Mouse (Mus musculus): ENCODE data around the gene Plin5. TPM values are rescaled to one million over a fixed set of nuclear protein-coding genes. Genes with fewer than 3 reads are reported as not detected.

The Plin5 gene
- total and polyA plus RNA-seq, 2 experiments from 2014 or later = 4.3 to 4.8 TPM

GRCm38 (mm10) chr17:56074827-56075208, 42.6 kb downstream of the Plin5 start, which contains the start of gene Ubxn6:
TSS of gene Ubxn6 (minus strand) at chr17:56075028.
- DNase-seq (ENCODE audit: low spot score) (peak; percentile 98), ATAC-seq (ENCODE audit: low FRiP score) (peak; percentile 68)
- H3K9me3 ChIP-seq (ENCODE audit: low read length) = no peaks in the 10 kb centered on the region
- peak; percentile 71 for TF ChIP-seq CTCF (IDR thresholded peaks at IDR 0.05)
- peaks cover 10% of the 10 kb centered on the region; the same call in 1 of the 2 replicates for H3K4me1 ChIP-seq (ENCODE audit: insufficient read depth, low read length)
- WGBS = under 1% methylated on average over 34 of the region's 35 CpGs
- H3K4me2 ChIP-seq (ENCODE audit: low read depth, low read length, poor library complexity, severe bottlenecking) = peak within 1 kb of the TSS; percentile 91
- no peaks in the 10 kb centered on the region for H3K27me3 ChIP-seq (ENCODE audit: insufficient read depth, low read length)
- peak within 1 kb of the TSS; percentile 86 for H3K27ac ChIP-seq (ENCODE audit: low read depth, low read length)
- H3K9ac ChIP-seq (replicated peaks; ENCODE audit: low read length, poor library complexity, severe bottlenecking) = peak within 1 kb of the TSS; percentile 94
- peak within 1 kb of the TSS; percentile 79 for H3K4me3 ChIP-seq (ENCODE audit: low read depth, low read length)
- H3K36me3 ChIP-seq (ENCODE audit: insufficient read depth, low read length) = peaks cover 26% of the 10 kb centered on the region

GRCm38 (mm10) chr17:56074097-56074826, 43.1 kb downstream of the Plin5 start:
- DNase-seq (ENCODE audit: low spot score) (peak; percentile 70), ATAC-seq (ENCODE audit: low FRiP score) (no peak; the same call in 1 of the 2 replicates)
- no peaks in the 10 kb centered on the region for H3K9me3 ChIP-seq (ENCODE audit: low read length)
- H3K4me3 ChIP-seq (ENCODE audit: low read depth, low read length) = peak overlapping the region; percentile 79
- 8% methylated on average over 21 of the region's 22 CpGs for WGBS
- H3K36me3 ChIP-seq (ENCODE audit: insufficient read depth, low read length) = peaks cover 32% of the 10 kb centered on the region
- H3K4me1 ChIP-seq (ENCODE audit: insufficient read depth, low read length) = peaks cover 10% of the 10 kb centered on the region; the same call in 1 of the 2 replicates
- peak overlapping the region; percentile 86 for H3K27ac ChIP-seq (ENCODE audit: low read depth, low read length)
- peak overlapping the region; percentile 91 for H3K4me2 ChIP-seq (ENCODE audit: low read depth, low read length, poor library complexity, severe bottlenecking)
- no peaks in the 10 kb centered on the region for H3K27me3 ChIP-seq (ENCODE audit: insufficient read depth, low read length)
- TF ChIP-seq CTCF (IDR thresholded peaks at IDR 0.05) = no peak
- H3K9ac ChIP-seq (replicated peaks; ENCODE audit: low read length, poor library complexity, severe bottlenecking) = peak overlapping the region; percentile 94

- no peak for ATAC-seq (ENCODE audit: low FRiP score)
- Histone ChIP-seq H3K27ac (ENCODE audit: low read depth, low read length) (no peak overlapping the region), H3K4me1 (ENCODE audit: insufficient read depth, low read length) (peaks cover 10% of the 10 kb centered on the region; the same call in 1 of the 2 replicates), H3K36me3 (ENCODE audit: insufficient read depth, low read length) (peaks cover 49% of the 10 kb centered on the region), H3K27me3 (ENCODE audit: insufficient read depth, low read length) (no peaks in the 10 kb centered on the region), H3K9ac (replicated peaks; ENCODE audit: low read length, poor library complexity, severe bottlenecking) (no peak overlapping the region), H3K4me2 (ENCODE audit: low read depth, low read length, poor library complexity, severe bottlenecking) (no peak overlapping the region), H3K4me3 (ENCODE audit: low read depth, low read length) (no peak overlapping the region), H3K9me3 (ENCODE audit: low read length) (no peaks in the 10 kb centered on the region)
- no peak for TF ChIP-seq CTCF (IDR thresholded peaks at IDR 0.05)
- no peak for DNase-seq (ENCODE audit: low spot score)
- WGBS = 93% methylated on average over 5 of the region's 5 CpGs
Observed at GRCm38 (mm10) chr17:56072243-56072642, 45.2 kb downstream of the Plin5 start.

- no peaks in the 10 kb centered on the region for H3K9me3 ChIP-seq (ENCODE audit: low read length)
- no peak overlapping the region for H3K4me3 ChIP-seq (ENCODE audit: low read depth, low read length)
- H3K27me3 ChIP-seq (ENCODE audit: insufficient read depth, low read length) = no peaks in the 10 kb centered on the region
- DNase-seq (ENCODE audit: low spot score) (no peak), ATAC-seq (ENCODE audit: low FRiP score) (no peak)
- H3K27ac ChIP-seq (ENCODE audit: low read depth, low read length) = no peak overlapping the region
- no peak overlapping the region for H3K4me2 ChIP-seq (ENCODE audit: low read depth, low read length, poor library complexity, severe bottlenecking)
- no peak for TF ChIP-seq CTCF (IDR thresholded peaks at IDR 0.05)
- peaks cover 52% of the 10 kb centered on the region for H3K36me3 ChIP-seq (ENCODE audit: insufficient read depth, low read length)
- peaks cover 10% of the 10 kb centered on the region; the same call in 1 of the 2 replicates for H3K4me1 ChIP-seq (ENCODE audit: insufficient read depth, low read length)
- H3K9ac ChIP-seq (replicated peaks; ENCODE audit: low read length, poor library complexity, severe bottlenecking) = no peak overlapping the region
Observed at GRCm38 (mm10) chr17:56071126-56071525, 46.3 kb downstream of the Plin5 start.

- WGBS = 96% methylated on average over 14 of the region's 14 CpGs
Observed at GRCm38 (mm10) chr17:56069066-56069465, 48.3 kb downstream of the Plin5 start.

GRCm38 (mm10) chr17:56066451-56066850, 50.9 kb downstream of the Plin5 start:
- H3K4me2 ChIP-seq (ENCODE audit: low read depth, low read length, poor library complexity, severe bottlenecking) = no peak overlapping the region
- ATAC-seq (ENCODE audit: low FRiP score) = no peak
- no peak overlapping the region for H3K27ac ChIP-seq (ENCODE audit: low read depth, low read length)
- no peak for TF ChIP-seq CTCF (IDR thresholded peaks at IDR 0.05)
- H3K27me3 ChIP-seq (ENCODE audit: insufficient read depth, low read length) = no peaks in the 10 kb centered on the region
- DNase-seq (ENCODE audit: low spot score) = no peak
- H3K9ac ChIP-seq (replicated peaks; ENCODE audit: low read length, poor library complexity, severe bottlenecking) = no peak overlapping the region
- H3K4me1 ChIP-seq (ENCODE audit: insufficient read depth, low read length) = no peaks in the 10 kb centered on the region
- no peaks in the 10 kb centered on the region for H3K9me3 ChIP-seq (ENCODE audit: low read length)
- no peak overlapping the region for H3K4me3 ChIP-seq (ENCODE audit: low read depth, low read length)
- H3K36me3 ChIP-seq (ENCODE audit: insufficient read depth, low read length) = peaks cover 55% of the 10 kb centered on the region

More at GRCm38 (mm10) chr17:56069066-56069465, 48.3 kb downstream of the Plin5 start:
- ATAC-seq (ENCODE audit: low FRiP score) (no peak), DNase-seq (ENCODE audit: low spot score) (no peak)
- H3K4me2 ChIP-seq (ENCODE audit: low read depth, low read length, poor library complexity, severe bottlenecking) = no peak overlapping the region
- no peak overlapping the region for H3K4me3 ChIP-seq (ENCODE audit: low read depth, low read length)
- no peak overlapping the region for H3K9ac ChIP-seq (replicated peaks; ENCODE audit: low read length, poor library complexity, severe bottlenecking)
- H3K36me3 ChIP-seq (ENCODE audit: insufficient read depth, low read length) = peaks cover 60% of the 10 kb centered on the region
- TF ChIP-seq CTCF (IDR thresholded peaks at IDR 0.05) = no peak
- H3K27me3 ChIP-seq (ENCODE audit: insufficient read depth, low read length) = no peaks in the 10 kb centered on the region
- H3K27ac ChIP-seq (ENCODE audit: low read depth, low read length) = no peak overlapping the region
- peaks cover 3% of the 10 kb centered on the region; the same call in 1 of the 2 replicates for H3K4me1 ChIP-seq (ENCODE audit: insufficient read depth, low read length)
- H3K9me3 ChIP-seq (ENCODE audit: low read length) = no peaks in the 10 kb centered on the region
